Mouse (Mus musculus) ES-Bruce4 (cell line): Measurements from ENCODE around the gene Ano4. TPM values are rescaled to one million over a fixed set of nuclear protein-coding genes. Genes with fewer than 3 reads are reported as not detected.

Experiments used
- H3K27ac ChIP-seq: 2 replicates; pipeline ENCODE4 v1.5.1; 2012; ENCODE audit warnings: low read length, inconsistent platforms; ENCODE audit not compliant: insufficient read depth
- H3K27me3 ChIP-seq: 2 replicates; pipeline ENCODE4 v1.6.1; 2012; ENCODE audit warnings: mild to moderate bottlenecking, low read length, inconsistent platforms; ENCODE audit not compliant: control insufficient read depth, poor library complexity, insufficient read depth, severe bottlenecking
- H3K36me3 ChIP-seq: 2 replicates; pipeline ENCODE4 v1.6.1; 2012; ENCODE audit warnings: inconsistent platforms, mild to moderate bottlenecking, low read length, moderate library complexity; ENCODE audit not compliant: control insufficient read depth, poor library complexity, insufficient read depth, severe bottlenecking
- H3K4me1 ChIP-seq: one replicate; pipeline ENCODE4 v1.8.1; 2011; ENCODE audit warnings: low read length; ENCODE audit not compliant: control insufficient read depth, insufficient read depth
- H3K4me3 ChIP-seq: 2 replicates; pipeline ENCODE4 v1.5.1; 2011; ENCODE audit warnings: low read depth, mild to moderate bottlenecking, low read length
- H3K9ac ChIP-seq: 2 replicates; pipeline ENCODE4 v1.6.1; 2012; ENCODE audit warnings: low read depth, mild to moderate bottlenecking, inconsistent platforms; ENCODE audit not compliant: poor library complexity, severe bottlenecking
- H3K9me3 ChIP-seq: replicated peaks from 2 replicates; pipeline ENCODE4 v1.6.1; 2012; ENCODE audit warnings: mild to moderate bottlenecking, low read length, inconsistent platforms; ENCODE audit not compliant: control insufficient read depth, poor library complexity, insufficient read depth, severe bottlenecking
- CTCF ChIP-seq: IDR thresholded peaks from one replicate; pipeline ENCODE4 v1.8.1; 2011; ENCODE audit warnings: low read depth, low read length
- EP300 ChIP-seq: IDR thresholded peaks from 2 replicates; pipeline ENCODE4 v1.6.1; 2011; ENCODE audit warnings: low read depth, low read length; ENCODE audit not compliant: insufficient read depth
- POLR2A ChIP-seq: IDR thresholded peaks from one replicate; pipeline ENCODE4 v1.8.1; 2011; ENCODE audit warnings: low read length; ENCODE audit not compliant: insufficient read depth
- polyA plus RNA-seq: library from polyadenylated mRNA; stranded (reverse); fragments of >200 nt; gene quantifications from 2 replicates; pipeline ENCODE4 v1.2.4, GENCODE M21; 2011; ENCODE audit warnings: low read depth; ENCODE audit not compliant: missing spikeins, insufficient read depth, insufficient read length

Gene Ano4
- polyA plus RNA-seq, 1 experiment = not detected

- H3K4me3 ChIP-seq = no peak overlapping the region
- H3K36me3 ChIP-seq = no peaks in the 10 kb centered on the region
- no peak for TF ChIP-seq EP300
- TF ChIP-seq POLR2A = no peak
- no peaks in the 10 kb centered on the region for H3K27me3 ChIP-seq
- H3K9me3 ChIP-seq = no peaks in the 10 kb centered on the region
- H3K27ac ChIP-seq = no peak overlapping the region
- H3K4me1 ChIP-seq = no peaks in the 10 kb centered on the region
- no peak overlapping the region for H3K9ac ChIP-seq
Measured at GRCm38 (mm10) chr10:89008303-89008702, 336.3 kb downstream of the Ano4 start.

DNA sequence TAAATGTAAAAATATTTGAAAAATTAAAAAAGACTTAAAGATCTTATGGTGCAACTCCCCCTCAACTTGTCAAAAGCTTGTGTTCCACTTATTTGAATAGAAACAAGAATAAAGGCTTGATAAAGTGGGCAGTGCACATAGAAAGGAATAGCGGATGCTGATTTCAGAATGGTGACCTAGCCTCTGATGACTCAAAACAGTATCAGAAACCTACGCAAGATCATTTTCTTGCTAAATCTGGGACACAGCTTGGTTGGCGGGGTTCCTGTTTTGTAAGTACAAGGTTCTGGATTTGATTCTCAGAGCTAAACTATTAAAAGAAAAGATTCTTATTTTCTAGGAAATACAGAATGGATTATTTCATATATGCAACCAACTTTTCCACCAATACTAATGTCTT, 340.0 kb downstream of the Ano4 start:
- Histone ChIP-seq H3K9me3 (no peaks in the 10 kb centered on the region), H3K9ac (no peak overlapping the region), H3K4me3 (no peak overlapping the region), H3K27ac (no peak overlapping the region), H3K36me3 (no peaks in the 10 kb centered on the region), H3K4me1 (no peaks in the 10 kb centered on the region), H3K27me3 (no peaks in the 10 kb centered on the region)
- no peak for TF ChIP-seq EP300
- no peak for TF ChIP-seq CTCF
- no peak for TF ChIP-seq POLR2A

- Histone ChIP-seq H3K4me1 (no peaks in the 10 kb centered on the region), H3K9me3 (no peaks in the 10 kb centered on the region), H3K4me3 (no peak overlapping the region), H3K27me3 (no peaks in the 10 kb centered on the region), H3K27ac (no peak overlapping the region), H3K36me3 (no peaks in the 10 kb centered on the region), H3K9ac (no peak overlapping the region)
- TF ChIP-seq EP300 (no peak), POLR2A (no peak), CTCF (no peak)
Measured at GRCm38 (mm10) chr10:88986925-88987324, 357.6 kb downstream of the Ano4 start.

DNA sequence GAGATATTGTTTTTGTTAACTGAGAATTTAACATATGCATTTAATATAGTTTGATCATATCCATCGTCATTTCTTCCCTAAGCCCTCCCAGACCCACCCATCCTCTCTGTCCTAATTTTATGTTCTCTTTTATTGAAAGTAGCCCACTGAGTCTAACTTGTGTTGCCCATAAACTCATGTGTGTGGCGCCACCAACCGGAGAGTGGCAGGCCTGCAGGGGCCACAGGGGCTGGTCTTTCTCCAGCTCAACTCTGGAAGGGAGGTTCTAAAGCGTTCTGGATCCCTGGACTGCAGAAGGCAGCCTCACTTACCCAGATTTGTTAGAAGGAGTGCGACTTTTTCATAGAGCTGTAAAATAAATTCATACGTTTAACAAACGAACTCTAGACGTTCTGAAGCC, 361.1 kb downstream of the Ano4 start:
- H3K27ac ChIP-seq = no peak overlapping the region
- H3K9ac ChIP-seq = no peak overlapping the region
- no peaks in the 10 kb centered on the region for H3K36me3 ChIP-seq
- H3K4me1 ChIP-seq = no peaks in the 10 kb centered on the region
- no peak overlapping the region for H3K4me3 ChIP-seq
- TF ChIP-seq CTCF (peak; percentile 70), EP300 (no peak)
- no peaks in the 10 kb centered on the region for H3K27me3 ChIP-seq
- H3K9me3 ChIP-seq = no peaks in the 10 kb centered on the region

DNA sequence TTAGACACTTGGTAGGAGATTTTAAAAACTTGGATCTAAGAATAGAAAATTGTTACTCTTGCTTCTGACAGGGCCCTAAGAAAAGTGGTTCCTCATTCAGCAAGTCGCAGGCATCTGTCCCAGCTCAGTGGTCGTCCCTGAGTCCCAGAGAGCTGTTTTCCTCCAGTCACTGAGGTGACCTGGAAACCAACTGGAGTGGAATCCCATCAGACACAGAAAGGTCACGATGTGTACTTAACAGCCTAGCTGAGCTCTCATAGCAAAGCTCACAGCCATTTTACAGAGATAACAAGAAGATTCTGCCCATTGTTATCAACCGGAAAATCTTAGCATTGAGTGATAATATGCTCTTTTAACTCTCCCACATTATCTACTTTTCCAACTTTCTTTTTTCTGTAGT, 365.1 kb downstream of the Ano4 start:
- Histone ChIP-seq H3K27ac (no peak overlapping the region), H3K4me3 (no peak overlapping the region), H3K27me3 (no peaks in the 10 kb centered on the region), H3K4me1 (no peaks in the 10 kb centered on the region), H3K36me3 (no peaks in the 10 kb centered on the region), H3K9me3 (no peaks in the 10 kb centered on the region), H3K9ac (no peak overlapping the region)
- TF ChIP-seq EP300 = no peak
- TF ChIP-seq CTCF = no peak
- TF ChIP-seq POLR2A = no peak

DNA sequence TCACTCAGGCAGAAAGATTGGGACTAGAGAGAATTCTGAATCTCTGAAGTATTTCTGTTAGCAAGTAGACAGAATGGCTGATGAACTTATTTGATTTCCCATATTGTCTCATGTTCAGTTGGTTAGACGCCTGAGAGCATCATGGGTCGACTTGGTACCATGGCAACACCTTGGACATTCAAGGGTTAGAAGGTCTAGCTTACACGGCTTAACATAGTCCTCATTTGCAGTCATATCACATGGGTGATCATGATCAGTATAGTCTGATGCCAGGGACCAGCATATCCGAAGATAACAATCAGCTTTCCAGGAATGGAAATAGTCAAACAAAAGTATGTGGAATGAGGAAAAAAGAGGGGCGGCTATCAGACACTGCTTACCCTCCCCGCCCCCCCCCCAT, 365.6 kb downstream of the Ano4 start:
- H3K27ac ChIP-seq = no peak overlapping the region

More for the DNA sequence above, 365.6 kb downstream of the Ano4 start:
- Histone ChIP-seq H3K4me1 (no peaks in the 10 kb centered on the region), H3K9me3 (no peaks in the 10 kb centered on the region), H3K4me3 (no peak overlapping the region), H3K27me3 (no peaks in the 10 kb centered on the region), H3K36me3 (no peaks in the 10 kb centered on the region), H3K9ac (no peak overlapping the region)
- TF ChIP-seq CTCF (no peak), POLR2A (no peak), EP300 (no peak)
